Mouse (Mus musculus) cerebellum, adult 2 months (tissue): Measurements from ENCODE around the gene Fcgr3. TPM values are rescaled to one million over a fixed set of nuclear protein-coding genes. Genes with fewer than 3 reads are reported as not detected.
A peak's percentile ranks its signal among the peaks of the same experiment; 100 is the strongest.
"Not testable (repeated sequence)": the region's sequence is repeated elsewhere in the genome, so short reads cannot be mapped to it uniquely, and the experiment has no call there.

Source experiments
- DNase-seq, 2 experiments: peaks; one replicate each; pipeline ENCODE4 v3.0.0; 2021
- H3K27ac ChIP-seq: fragments of 200-500 bp; 2 replicates; pipeline ENCODE4 v1.5.1; 2012; ENCODE audit warnings: low read length, control low read depth, inconsistent platforms; ENCODE audit not compliant: insufficient read depth
- H3K27me3 ChIP-seq: fragments of 200-500 bp; 2 replicates; pipeline ENCODE4 v1.6.1; 2012; ENCODE audit warnings: inconsistent platforms, mild to moderate bottlenecking, low read length, moderate library complexity; ENCODE audit not compliant: control insufficient read depth, insufficient read depth
- H3K4me1 ChIP-seq: fragments of 200-500 bp; 2 replicates; pipeline ENCODE4 v1.6.1; 2011; ENCODE audit warnings: low read length; ENCODE audit not compliant: control insufficient read depth, insufficient read depth
- H3K4me3 ChIP-seq: fragments of 200-500 bp; replicated peaks from 2 replicates; pipeline ENCODE3; 2011; ENCODE audit warnings: mild to moderate bottlenecking, low read depth, low read length, control low read depth; ENCODE audit not compliant: insufficient read depth
- CTCF ChIP-seq: fragments of 200-500 bp; IDR thresholded peaks from 2 replicates; pipeline ENCODE4 v1.5.1; 2011; ENCODE audit warnings: low read depth, mild to moderate bottlenecking, control low read depth, low read length, moderate library complexity, borderline replicate concordance; ENCODE audit not compliant: insufficient read depth
- POLR2A ChIP-seq: fragments of 200-500 bp; IDR thresholded peaks from 2 replicates; pipeline ENCODE4 v1.6.1; 2011; ENCODE audit warnings: low read length, control low read depth, borderline replicate concordance; ENCODE audit not compliant: insufficient read depth
- WGBS: fragments of 180-500 bp; shearing (Covaris S2); methylation state at CpG from one replicate; pipeline ENCODE4 v1.1.7; 2018; 5-methylcytosine and 5-hydroxymethylcytosine counted together
- polyA plus RNA-seq: library from polyadenylated mRNA; depleted of rRNA; stranded (reverse); fragments of >200 nt; gene quantifications from 2 replicates; pipeline ENCODE4 v1.2.3, GENCODE M21; 2012; rRNA removed

Gene Fcgr3
- 5.2 and 6.0 TPM in 2 replicates for polyA plus RNA-seq

- not testable (repeated sequence) for H3K4me1 ChIP-seq, H3K4me3 ChIP-seq, H3K27me3 ChIP-seq, H3K27ac ChIP-seq
- DNase-seq = peak; percentile 64 to 74
- WGBS = 2% methylated on average over 44 of the region's 75 CpGs
Measured at GRCm38 (mm10) chr1:171064491-171065242, at the start of gene Fcgr3. Gene Fcgr3 (minus strand): TSS chr1:171064935.

- H3K27me3 ChIP-seq = no peaks in the 10 kb centered on the region
- no peaks in the 10 kb centered on the region for H3K4me1 ChIP-seq
- H3K27ac ChIP-seq = 0 out of 2 replicates have a peak within 1 kb of the TSS, but pooled peaks have one; percentile 23
- peak within 1 kb of the TSS; percentile 60 for H3K4me3 ChIP-seq
- WGBS = 1% methylated on average over 24 of the region's 24 CpGs
- TF ChIP-seq CTCF (no peak), POLR2A (peak; percentile 64; the same call in 1 of the 2 replicates)
- DNase-seq = peak; percentile 80 to 83
Measured at GRCm38 (mm10) chr1:171113873-171114299, 49.2 kb upstream of the Fcgr3 start, which contains the start of gene Cfap126. Gene Cfap126 (plus strand): TSS chr1:171113918.

- WGBS = 83% methylated on average over 4 of the region's 4 CpGs
- Histone ChIP-seq H3K27me3 (no peaks in the 10 kb centered on the region), H3K4me3 (no peak overlapping the region), H3K27ac (no peak overlapping the region), H3K4me1 (no peaks in the 10 kb centered on the region)
- DNase-seq = no peak
- TF ChIP-seq POLR2A = no peak
- TF ChIP-seq CTCF = no peak
Measured at GRCm38 (mm10) chr1:171112986-171113385, 48.3 kb upstream of the Fcgr3 start.

DNA sequence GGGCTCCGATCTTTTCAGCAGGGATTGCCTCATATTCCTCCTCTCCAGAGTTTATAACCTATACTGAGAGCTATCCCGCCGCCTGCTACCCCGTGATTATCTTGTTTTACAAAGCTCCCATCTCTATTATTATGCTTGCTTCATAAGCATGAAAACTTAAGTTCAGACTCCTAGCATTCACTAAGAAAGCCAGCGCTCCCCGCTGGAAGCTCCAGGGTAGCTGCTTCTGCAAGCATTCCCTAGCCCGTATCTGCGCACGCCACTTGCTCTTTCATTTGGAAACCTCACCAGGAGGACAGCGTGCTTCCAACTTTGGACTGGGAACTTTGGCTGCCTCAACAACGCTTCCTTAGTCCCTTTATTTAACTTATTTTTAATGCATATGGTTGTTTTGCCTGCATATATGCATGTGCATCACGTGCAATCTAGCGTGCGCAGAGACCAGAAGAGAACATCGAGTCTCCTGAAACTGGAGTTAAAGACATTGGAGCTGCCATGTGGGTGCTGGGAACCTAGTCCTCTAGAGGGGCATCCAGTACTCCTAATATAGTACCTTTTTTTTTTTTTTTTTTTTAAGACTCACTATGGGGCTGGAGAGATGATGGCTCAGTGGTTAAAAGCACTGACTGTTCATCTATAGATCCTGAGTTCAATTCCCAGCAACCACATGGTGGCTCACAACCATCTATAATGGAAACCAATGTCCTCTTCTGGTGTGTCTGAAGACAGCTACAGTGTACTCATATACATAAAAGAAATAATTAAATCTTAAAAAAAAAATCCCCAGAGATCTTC, 47.2 kb upstream of the Fcgr3 start:
- peak; percentile 40 to 46 for DNase-seq
- WGBS = 3% methylated on average over 15 of the region's 15 CpGs
- no peak overlapping the region for H3K27ac ChIP-seq
- H3K4me3 ChIP-seq = peak overlapping the region; percentile 80
- no peak for TF ChIP-seq POLR2A
- no peak for TF ChIP-seq CTCF
- H3K27me3 ChIP-seq = no peaks in the 10 kb centered on the region
- H3K4me1 ChIP-seq = no peaks in the 10 kb centered on the region

GRCm38 (mm10) chr1:171111020-171111780, 46.5 kb upstream of the Fcgr3 start:
- Histone ChIP-seq H3K27ac (peak overlapping the region; percentile 78), H3K4me1 (no peaks in the 10 kb centered on the region), H3K4me3 (peak overlapping the region; percentile 80), H3K27me3 (no peaks in the 10 kb centered on the region)
- WGBS = under 1% methylated on average over 38 of the region's 38 CpGs
- DNase-seq = peak; percentile 94 to 97
- TF ChIP-seq CTCF (peak; percentile 85), POLR2A (no peak)

DNA sequence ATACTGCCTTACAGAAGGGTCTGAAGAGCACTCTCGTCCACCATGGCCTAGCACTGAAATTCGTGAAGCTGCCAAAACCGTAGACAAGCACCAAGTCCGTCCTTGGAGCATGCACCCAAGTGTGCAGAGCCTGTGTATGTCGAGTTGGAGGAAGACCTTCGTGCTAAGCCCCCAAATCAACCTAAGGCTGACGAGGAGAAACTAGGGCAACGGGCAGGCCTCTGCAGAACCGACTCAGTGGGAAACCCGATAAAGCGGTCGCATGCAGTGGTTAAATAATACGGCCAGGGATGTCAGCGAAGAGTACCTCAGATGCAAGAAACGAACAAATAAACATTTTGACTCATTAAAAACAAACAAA, 45.9 kb upstream of the Fcgr3 start:
- 3% methylated on average over 15 of the region's 15 CpGs for WGBS
- TF ChIP-seq CTCF (no peak), POLR2A (no peak)
- no peaks in the 10 kb centered on the region for H3K27me3 ChIP-seq
- H3K4me1 ChIP-seq = no peaks in the 10 kb centered on the region
- H3K27ac ChIP-seq = peak overlapping the region; percentile 78
- H3K4me3 ChIP-seq = peak overlapping the region; percentile 80
- no peak for DNase-seq

- Histone ChIP-seq H3K27me3 (no peaks in the 10 kb centered on the region), H3K4me1 (no peaks in the 10 kb centered on the region), H3K27ac (no peak overlapping the region), H3K4me3 (no peak overlapping the region)
- 57% methylated on average over 9 of the region's 9 CpGs for WGBS
- no peak for DNase-seq
- TF ChIP-seq CTCF (no peak), POLR2A (no peak)
Measured at GRCm38 (mm10) chr1:171109620-171110019, 44.9 kb upstream of the Fcgr3 start.
